Mouse (Mus musculus): ENCODE results near the gene Ccrl2. TPM values are rescaled to one million over a fixed set of nuclear protein-coding genes. Genes with fewer than 3 reads are reported as not detected.

The Ccrl2 gene
- total and polyA plus RNA-seq, 3 experiments = 0.78 to 44.7 (median 20.9) TPM

GRCm38 (mm10) chr9:111046222-111046621, 11.1 kb downstream of the Ccrl2 start:
- H3K36me3 ChIP-seq (replicated peaks) = no peaks in the 10 kb centered on the region
- H3K27me3 ChIP-seq (ENCODE audit: insufficient read depth, low read length) = peaks cover 11% of the 10 kb centered on the region
- no peak overlapping the region for H3K4me3 ChIP-seq (ENCODE audit: low read depth, low read length)
- DNase-seq (ENCODE audit: low spot score) = no peak
- TF ChIP-seq TAL1 (conservative IDR thresholded peaks at IDR 0.05; ENCODE audit: low read depth, low read length) (no peak), GATA1 (IDR thresholded peaks at IDR 0.05; ENCODE audit: borderline replicate concordance, low read length) (no peak), POLR2AphosphoS5 (IDR thresholded peaks at IDR 0.05; ENCODE audit: insufficient replicate concordance, low read depth, low read length) (no peak), GATA2 (IDR thresholded peaks at IDR 0.05; ENCODE audit: borderline replicate concordance, low read depth, low read length) (no peak), CTCF (IDR thresholded peaks at IDR 0.05; ENCODE audit: low read depth, low read length) (no peak)
- peaks cover 15% of the 10 kb centered on the region for H3K4me1 ChIP-seq (ENCODE audit: insufficient read depth, low read depth, low read length)
- no peaks in the 10 kb centered on the region for H3K9me3 ChIP-seq (replicated peaks)
- 0 out of 2 replicates have a peak, but pooled peaks have one; percentile 40 for ATAC-seq (ENCODE audit: extremely low read depth, insufficient number of reproducible peaks, low FRiP score, poor library complexity, severe bottlenecking)

DNA sequence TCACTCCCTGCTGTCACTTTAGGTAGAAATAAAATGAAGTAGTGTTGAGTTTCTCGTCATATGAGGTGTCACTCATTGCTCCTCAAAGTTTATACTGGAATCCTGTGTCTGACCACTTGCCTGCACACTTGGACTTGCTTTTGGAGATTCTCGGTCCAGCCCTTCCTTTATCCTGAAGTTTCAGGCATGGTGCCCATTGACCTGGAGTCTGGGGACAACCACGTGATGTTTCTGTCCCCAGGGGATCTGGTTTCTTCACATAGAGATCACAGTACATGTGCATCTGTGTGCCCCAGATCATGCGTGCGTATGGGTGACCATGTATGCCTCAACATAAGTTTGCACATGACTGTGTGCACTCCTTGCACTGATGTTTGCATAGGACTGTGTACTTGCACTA, 15.1 kb downstream of the Ccrl2 start:
- Histone ChIP-seq H3K4me1 (ENCODE audit: insufficient read depth, low read depth, low read length) (peaks cover 7% of the 10 kb centered on the region), H3K27me3 (ENCODE audit: insufficient read depth, low read length) (peaks cover 24% of the 10 kb centered on the region), H3K36me3 (replicated peaks) (no peaks in the 10 kb centered on the region), H3K9me3 (replicated peaks) (no peaks in the 10 kb centered on the region), H3K4me3 (ENCODE audit: low read depth, low read length) (no peak overlapping the region)
- TF ChIP-seq CTCF (IDR thresholded peaks at IDR 0.05; ENCODE audit: low read depth, low read length) (no peak), GATA2 (IDR thresholded peaks at IDR 0.05; ENCODE audit: borderline replicate concordance, low read depth, low read length) (no peak), POLR2AphosphoS5 (IDR thresholded peaks at IDR 0.05; ENCODE audit: insufficient replicate concordance, low read depth, low read length) (no peak), TAL1 (conservative IDR thresholded peaks at IDR 0.05; ENCODE audit: low read depth, low read length) (no peak), GATA1 (IDR thresholded peaks at IDR 0.05; ENCODE audit: borderline replicate concordance, low read length) (no peak)
- DNase-seq (ENCODE audit: low spot score) (no peak), ATAC-seq (ENCODE audit: extremely low read depth, insufficient number of reproducible peaks, low FRiP score, poor library complexity, severe bottlenecking) (no peak)

GRCm38 (mm10) chr9:111039966-111040365, 17.4 kb downstream of the Ccrl2 start:
- TF ChIP-seq GATA2 (IDR thresholded peaks at IDR 0.05; ENCODE audit: borderline replicate concordance, low read depth, low read length) = no peak
- TF ChIP-seq GATA1 (IDR thresholded peaks at IDR 0.05; ENCODE audit: borderline replicate concordance, low read length) = no peak
- no peak for TF ChIP-seq POLR2AphosphoS5 (IDR thresholded peaks at IDR 0.05; ENCODE audit: insufficient replicate concordance, low read depth, low read length)
- no peak for TF ChIP-seq TAL1 (conservative IDR thresholded peaks at IDR 0.05; ENCODE audit: low read depth, low read length)
- TF ChIP-seq CTCF (IDR thresholded peaks at IDR 0.05; ENCODE audit: low read depth, low read length) = no peak
- H3K4me1 ChIP-seq (ENCODE audit: insufficient read depth, low read depth, low read length) = no peaks in the 10 kb centered on the region
- no peaks in the 10 kb centered on the region for H3K36me3 ChIP-seq (replicated peaks)
- peaks cover 26% of the 10 kb centered on the region for H3K27me3 ChIP-seq (ENCODE audit: insufficient read depth, low read length)
- no peaks in the 10 kb centered on the region for H3K9me3 ChIP-seq (replicated peaks)
- H3K4me3 ChIP-seq (ENCODE audit: low read depth, low read length) = no peak overlapping the region
- DNase-seq (ENCODE audit: low spot score) (no peak), ATAC-seq (ENCODE audit: extremely low read depth, insufficient number of reproducible peaks, low FRiP score, poor library complexity, severe bottlenecking) (no peak)

DNA sequence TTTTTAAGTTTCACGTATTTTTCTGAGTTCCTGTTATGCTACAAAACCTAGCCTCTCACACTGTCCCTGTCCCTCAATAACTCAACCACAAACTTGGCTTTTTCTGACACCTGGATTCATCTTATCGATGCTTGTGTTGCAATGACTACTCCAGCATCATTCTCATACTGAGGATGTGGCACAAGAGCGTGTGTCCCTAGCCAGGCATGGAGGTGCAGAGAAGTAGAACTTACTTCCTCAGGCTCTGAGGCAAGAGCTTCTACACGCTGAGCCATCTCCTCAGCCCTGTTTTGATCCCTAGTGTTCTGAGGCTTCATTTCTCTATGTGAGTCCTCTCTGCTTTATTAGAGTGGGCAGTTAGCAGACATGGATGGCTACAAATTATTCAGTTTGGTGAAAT, 23.6 kb downstream of the Ccrl2 start:
- no peak for ATAC-seq (ENCODE audit: extremely low read depth, insufficient number of reproducible peaks, low FRiP score, poor library complexity, severe bottlenecking)
- Histone ChIP-seq H3K27me3 (ENCODE audit: insufficient read depth, low read length) (peaks cover 16% of the 10 kb centered on the region), H3K4me1 (ENCODE audit: insufficient read depth, low read depth, low read length) (peaks cover 2% of the 10 kb centered on the region), H3K9me3 (replicated peaks) (no peaks in the 10 kb centered on the region), H3K36me3 (replicated peaks) (no peaks in the 10 kb centered on the region), H3K4me3 (ENCODE audit: low read depth, low read length) (no peak overlapping the region)
- no peak for TF ChIP-seq GATA1 (IDR thresholded peaks at IDR 0.05; ENCODE audit: borderline replicate concordance, low read length)
- TF ChIP-seq GATA2 (IDR thresholded peaks at IDR 0.05; ENCODE audit: borderline replicate concordance, low read depth, low read length) = no peak
- no peak for TF ChIP-seq TAL1 (conservative IDR thresholded peaks at IDR 0.05; ENCODE audit: low read depth, low read length)
- TF ChIP-seq CTCF (IDR thresholded peaks at IDR 0.05; ENCODE audit: low read depth, low read length) = no peak
- TF ChIP-seq POLR2AphosphoS5 (IDR thresholded peaks at IDR 0.05; ENCODE audit: insufficient replicate concordance, low read depth, low read length) = no peak
- DNase-seq (ENCODE audit: low spot score) = no peak

- DNase-seq (ENCODE audit: low spot score) = no peak
- no peak for ATAC-seq (ENCODE audit: extremely low read depth, insufficient number of reproducible peaks, low FRiP score, poor library complexity, severe bottlenecking)
- no peaks in the 10 kb centered on the region for H3K36me3 ChIP-seq (replicated peaks)
- no peaks in the 10 kb centered on the region for H3K9me3 ChIP-seq (replicated peaks)
- peaks cover 40% of the 10 kb centered on the region for H3K27me3 ChIP-seq (ENCODE audit: insufficient read depth, low read length)
- no peak overlapping the region for H3K4me3 ChIP-seq (ENCODE audit: low read depth, low read length)
- no peak for TF ChIP-seq CTCF (IDR thresholded peaks at IDR 0.05; ENCODE audit: low read depth, low read length)
- TF ChIP-seq TAL1 (conservative IDR thresholded peaks at IDR 0.05; ENCODE audit: low read depth, low read length) = no peak
- no peak for TF ChIP-seq GATA2 (IDR thresholded peaks at IDR 0.05; ENCODE audit: borderline replicate concordance, low read depth, low read length)
- TF ChIP-seq GATA1 (IDR thresholded peaks at IDR 0.05; ENCODE audit: borderline replicate concordance, low read length) = no peak
- no peak for TF ChIP-seq POLR2AphosphoS5 (IDR thresholded peaks at IDR 0.05; ENCODE audit: insufficient replicate concordance, low read depth, low read length)
- H3K4me1 ChIP-seq (ENCODE audit: insufficient read depth, low read depth, low read length) = peaks cover 16% of the 10 kb centered on the region
Measured at GRCm38 (mm10) chr9:111026791-111027190, 30.5 kb downstream of the Ccrl2 start.

DNA sequence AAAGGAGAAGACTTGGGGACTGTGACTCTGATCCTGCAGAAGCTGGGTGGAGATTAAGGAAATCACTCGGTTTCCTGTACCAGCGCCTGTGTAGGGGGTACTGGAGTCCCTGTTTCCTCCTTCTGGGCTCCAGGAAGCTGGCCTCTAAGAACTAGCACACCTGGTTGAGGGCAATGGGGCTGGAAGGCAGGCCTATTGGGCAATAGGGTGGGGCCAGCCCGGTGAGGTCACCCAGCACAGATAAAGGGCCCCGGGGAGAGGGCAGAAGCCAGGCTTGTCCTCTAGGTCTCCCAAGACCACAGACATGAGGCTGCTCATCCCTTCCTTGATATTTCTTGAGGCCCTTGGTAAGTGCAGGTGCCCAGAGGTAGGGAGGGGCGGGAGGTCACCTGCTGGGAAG, 38.3 kb downstream of the Ccrl2 start, which contains the start of gene Ltf:
Gene Ltf (plus strand): TSS at position 250 of the 400 bp plus-strand sequence.
- no peaks in the 10 kb centered on the region for H3K36me3 ChIP-seq (replicated peaks)
- H3K4me1 ChIP-seq (ENCODE audit: insufficient read depth, low read depth, low read length) = 0 out of 2 replicates have a peak, but pooled peaks cover 3% of the 10 kb centered on the region
- DNase-seq (ENCODE audit: low spot score) (no peak), ATAC-seq (ENCODE audit: extremely low read depth, insufficient number of reproducible peaks, low FRiP score, poor library complexity, severe bottlenecking) (no peak)
- no peaks in the 10 kb centered on the region for H3K9me3 ChIP-seq (replicated peaks)
- TF ChIP-seq CTCF (IDR thresholded peaks at IDR 0.05; ENCODE audit: low read depth, low read length) (no peak), TAL1 (conservative IDR thresholded peaks at IDR 0.05; ENCODE audit: low read depth, low read length) (no peak), GATA1 (IDR thresholded peaks at IDR 0.05; ENCODE audit: borderline replicate concordance, low read length) (no peak), GATA2 (IDR thresholded peaks at IDR 0.05; ENCODE audit: borderline replicate concordance, low read depth, low read length) (no peak), POLR2AphosphoS5 (IDR thresholded peaks at IDR 0.05; ENCODE audit: insufficient replicate concordance, low read depth, low read length) (no peak)
- peaks cover 14% of the 10 kb centered on the region for H3K27me3 ChIP-seq (ENCODE audit: insufficient read depth, low read length)
- H3K4me3 ChIP-seq (ENCODE audit: low read depth, low read length) = no peak within 1 kb of the TSS

Data from G1E (cell line).